ENCODE assay signal across 8 mouse cellular contexts in the genomic region with DNA sequence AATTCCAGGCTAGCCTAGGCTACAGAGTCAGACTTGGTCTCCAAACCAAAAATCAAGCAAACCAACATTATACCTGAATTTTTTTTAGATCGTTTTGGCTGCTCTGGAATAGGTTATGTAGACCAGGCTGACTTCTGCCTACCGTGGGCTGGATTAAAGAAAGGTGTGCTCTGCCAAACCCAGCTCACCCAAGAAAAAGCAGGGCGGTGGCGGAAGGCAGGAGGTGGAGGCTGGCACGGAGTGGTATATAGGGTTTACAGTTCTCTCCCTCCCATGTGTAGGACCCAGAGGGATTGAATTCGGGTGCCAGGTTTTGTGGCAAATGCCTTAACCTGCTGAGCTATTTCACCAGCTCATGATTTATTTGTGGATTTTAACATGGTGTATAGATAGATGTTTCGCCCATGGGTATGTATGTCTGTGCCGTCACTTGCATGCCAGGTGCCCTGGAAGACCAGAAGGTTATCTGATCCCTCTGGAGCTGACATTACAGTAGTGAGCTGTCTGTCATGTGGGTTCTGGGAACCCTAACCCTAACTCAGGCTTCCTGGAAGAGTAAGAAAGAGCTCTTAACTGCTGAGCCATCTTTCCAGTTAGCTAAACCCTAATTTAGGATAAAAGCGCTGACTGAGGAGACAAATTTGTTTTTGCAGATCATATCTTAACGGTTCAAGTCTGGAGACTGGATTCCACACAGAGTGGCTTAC. TPM values are rescaled to one million over a fixed set of nuclear protein-coding genes. Genes with fewer than 3 reads are reported as not detected.
DNase-seq lines count a peak whose midpoint lies in the region; ATAC-seq and TF ChIP-seq lines count a peak whose summit lies in the region.

A gene (minus strand): TSS at position 215 of the 707 bp plus-strand sequence.

- H3K9me3 ChIP-seq in lung, embryonic 15.5 days = no peaks in the 10 kb centered on the region
- no peaks in the 10 kb centered on the region for H3K9me3 ChIP-seq in midbrain, embryonic 12.5 days

- H3K4me1 ChIP-seq in lung, embryonic 15.5 days = peaks cover 23% of the 10 kb centered on the region
- 0 out of 2 replicates have a peak, but pooled peaks cover 3% of the 10 kb centered on the region for H3K4me1 ChIP-seq in bone marrow macrophage, adult 2 months (ENCODE audit: control insufficient read depth, insufficient read depth, low read length)
- peaks cover 7% of the 10 kb centered on the region for H3K4me1 ChIP-seq in midbrain, embryonic 12.5 days

- H3K27ac ChIP-seq in lung, embryonic 15.5 days = no peak within 1 kb of the TSS
- H3K27ac ChIP-seq in bone marrow macrophage, adult 2 months (ENCODE audit: insufficient read depth, low read depth, low read length) = 0 out of 2 replicates have a peak within 1 kb of the TSS, but pooled peaks have one; percentile 9
- H3K27ac ChIP-seq in midbrain, embryonic 12.5 days (replicated peaks) = peak within 1 kb of the TSS; percentile 68; the same call in 1 of the 2 replicates

- H3K36me3 ChIP-seq in lung, embryonic 15.5 days = peaks cover 30% of the 10 kb centered on the region
- peaks cover 29% of the 10 kb centered on the region for H3K36me3 ChIP-seq in midbrain, embryonic 12.5 days

- H3K4me2 ChIP-seq in lung, embryonic 15.5 days = peak within 1 kb of the TSS; percentile 84
- peak within 1 kb of the TSS; percentile 88 for H3K4me2 ChIP-seq in midbrain, embryonic 12.5 days (replicated peaks)

- no peak for TF ChIP-seq CTCF in bone marrow macrophage, adult 2 months (IDR thresholded peaks at IDR 0.05; ENCODE audit: low read depth, low read length)

- H3K4me3 ChIP-seq in lung, embryonic 15.5 days = peak within 1 kb of the TSS; percentile 78
- peak within 1 kb of the TSS; percentile 93 for H3K4me3 ChIP-seq in bone marrow macrophage, adult 2 months (ENCODE audit: insufficient read depth, low read length)
- peak within 1 kb of the TSS; percentile 84 for H3K4me3 ChIP-seq in midbrain, embryonic 12.5 days

- H3K27me3 ChIP-seq in lung, embryonic 15.5 days = no peaks in the 10 kb centered on the region
- H3K27me3 ChIP-seq in midbrain, embryonic 12.5 days = peaks cover 25% of the 10 kb centered on the region

- no peak for DNase-seq in lung, postnatal 4 days
- DNase-seq in gastrocnemius, postnatal 4 days (ENCODE audit: low spot score in 2 of 2) = no peak
- DNase-seq in large intestine, adult 2 months (ENCODE audit: low read depth, low spot score) = no peak
- no peak for DNase-seq in right cerebral cortex, postnatal 25 days
- DNase-seq in T-cell, adult 2 months (ENCODE audit: low spot score) = no peak

- WGBS in lung, embryonic 15.5 days = 78% methylated on average over 10 of the region's 10 CpGs
- 83% methylated on average over 10 of the region's 10 CpGs for WGBS in large intestine, adult 2 months
- WGBS in midbrain, embryonic 12.5 days = 87% methylated on average over 10 of the region's 10 CpGs

- H3K9ac ChIP-seq in lung, embryonic 15.5 days = peak within 1 kb of the TSS; percentile 80
- peak within 1 kb of the TSS; percentile 83 for H3K9ac ChIP-seq in midbrain, embryonic 12.5 days (replicated peaks)

- no peak for ATAC-seq in lung, embryonic 15.5 days (ENCODE audit: borderline replicate concordance, extremely low read depth, low FRiP score, low TSS enrichment)
- ATAC-seq in midbrain, embryonic 12.5 days (ENCODE audit: low FRiP score, low read depth) = no peak; the same call in 1 of the 2 replicates

- no peak for TF ChIP-seq POLR2A in bone marrow macrophage, adult 2 months (IDR thresholded peaks at IDR 0.05; ENCODE audit: borderline replicate concordance, low read depth, low read length)

RNA-seq across cellular contexts. Expression of the gene that starts here (rescaled TPM):
- polyA plus RNA-seq in lung, embryonic 15.5 days (2015; fragmentation: Nextera tagmentation; extraction: Ambion mirVana) = 58.4 and 63.5 TPM in 2 replicates
- polyA plus RNA-seq in bone marrow macrophage, adult 2 months (2012; ENCODE audit: insufficient read depth, insufficient read length, missing spikeins) = 71.8 and 88.2 TPM in 2 replicates
- 10 to 100 TPM; 87.9 to 99.9 TPM for total RNA-seq in gastrocnemius, postnatal 4 days (2021)
- polyA plus RNA-seq in large intestine, adult 2 months (2012; rRNA removed) = 19.8 and 24.3 TPM in 2 replicates
- polyA plus RNA-seq in midbrain, embryonic 12.5 days (2016; fragmentation: Nextera tagmentation; extraction: Ambion mirVana) = 83.4 and 83.5 TPM in 2 replicates
